Mouse (Mus musculus) lung, adult 2 months (tissue): ENCODE measurements around the gene Mrpl22.

Experiments
- CTCF ChIP-seq: fragments of 200-500 bp; IDR thresholded peaks from 2 replicates; pipeline ENCODE4 v1.5.1; 2011; ENCODE audit warnings: mild to moderate bottlenecking, low read length, control low read depth; ENCODE audit not compliant: insufficient read depth
- POLR2A ChIP-seq: fragments of 200-500 bp; IDR thresholded peaks from 2 replicates; pipeline ENCODE4 v1.6.1; 2011; ENCODE audit warnings: low read depth, mild to moderate bottlenecking, control low read depth, low read length, borderline replicate concordance; ENCODE audit errors: extremely low read depth

DNA sequence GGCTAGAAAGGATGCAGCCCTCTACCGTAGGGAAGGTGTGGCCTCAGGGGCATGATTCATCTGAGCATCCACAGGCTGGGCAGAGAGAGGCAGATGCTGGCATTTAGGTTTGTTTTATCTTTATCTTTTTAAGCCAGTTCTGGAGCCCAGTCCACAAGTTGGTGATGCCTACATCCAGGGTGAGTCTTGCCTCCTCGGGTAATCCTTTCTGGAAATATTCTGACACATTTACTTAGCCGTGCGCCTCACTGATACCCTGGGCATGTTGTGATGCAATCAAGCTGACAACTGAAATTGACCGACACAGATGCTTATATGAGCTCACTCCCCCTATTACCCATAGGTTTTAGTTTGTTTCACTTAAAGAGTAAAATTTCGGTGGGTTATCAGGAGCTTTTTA, 45.4 kb downstream of the Mrpl22 start:
- TF ChIP-seq CTCF (no peak), POLR2A (no peak)
